Mouse (Mus musculus) CH12.LX (cell line): ENCODE measurements around the gene Nfic. TPM values are rescaled to one million over a fixed set of nuclear protein-coding genes. Genes with fewer than 3 reads are reported as not detected.

ENCODE experiments used
- DNase-seq: peaks from one replicate; pipeline ENCODE4 v3.0.0-alpha.2; 2013; ENCODE audit errors: extremely low read depth
- H3K27ac ChIP-seq: 2 replicates; pipeline ENCODE4 v1.5.1; 2012; ENCODE audit warnings: low read depth, mild to moderate bottlenecking, control low read depth, moderate library complexity; ENCODE audit not compliant: insufficient read depth
- H3K27me3 ChIP-seq: replicated peaks from 2 replicates; pipeline ENCODE3; 2012; ENCODE audit warnings: inconsistent platforms
- H3K36me3 ChIP-seq, 2 experiments: replicated peaks in 1 of 2; 2 replicates each; pipeline versions ENCODE3 to v1.6.1; 2012; ENCODE audit warnings: inconsistent platforms in 1 of 2, low read length in 1 of 2, mild to moderate bottlenecking in 1 of 2, mixed read lengths in 1 of 2, moderate library complexity in 1 of 2; ENCODE audit not compliant: control insufficient read depth in 1 of 2, insufficient read depth in 1 of 2
- H3K4me1 ChIP-seq, 2 experiments: 2 replicates each; pipeline ENCODE4 v1.6.1; 2012; ENCODE audit warnings: inconsistent platforms in 1 of 2, moderate library complexity in 1 of 2; ENCODE audit not compliant: insufficient read depth in 2 of 2, control insufficient read depth in 1 of 2
- H3K4me2 ChIP-seq: 2 replicates; pipeline ENCODE4 v1.6.1; 2012; ENCODE audit warnings: low read depth, mild to moderate bottlenecking, control low read depth; ENCODE audit not compliant: poor library complexity, insufficient read depth, severe bottlenecking
- H3K4me3 ChIP-seq, 3 experiments: fragments of 150-350 bp in 1 of 3; sonication (generic) in 1 of 3; replicated peaks in 1 of 3; 2 replicates each; pipeline versions ENCODE3 to v1.5.1; 2011 to 2012; ENCODE audit warnings: low read depth in 2 of 3, low read length in 2 of 3, mild to moderate bottlenecking in 2 of 3, moderate library complexity in 2 of 3, control low read depth in 1 of 3, improper control_type of control experiment in 1 of 3, inconsistent platforms in 1 of 3, mixed read lengths in 1 of 3; ENCODE audit not compliant: poor library complexity in 1 of 3
- H3K79me2 ChIP-seq: replicated peaks from 2 replicates; pipeline ENCODE4 v1.6.1; 2012; ENCODE audit warnings: mild to moderate bottlenecking, moderate library complexity; ENCODE audit not compliant: control insufficient read depth, poor library complexity, insufficient read depth, severe bottlenecking; ENCODE audit errors: extremely low read depth
- H3K9ac ChIP-seq: 2 replicates; pipeline ENCODE4 v1.6.1; 2012; ENCODE audit warnings: low read depth, mild to moderate bottlenecking, control low read depth, moderate library complexity; ENCODE audit not compliant: insufficient read depth
- H3K9me3 ChIP-seq: replicated peaks from 2 replicates; pipeline ENCODE3; 2012; ENCODE audit warnings: low read length, inconsistent platforms, mixed read lengths
- BHLHE40 ChIP-seq: IDR thresholded peaks from 2 replicates; pipeline ENCODE4 v1.6.1; 2011; ENCODE audit warnings: mild to moderate bottlenecking, low read depth, low read length, improper control_type of control experiment
- CHD1 ChIP-seq: IDR thresholded peaks from 2 replicates; pipeline ENCODE4 v1.6.1; 2012; ENCODE audit warnings: low read depth, low read length, improper control_type of control experiment, inconsistent platforms
- CHD2 ChIP-seq: IDR thresholded peaks from 2 replicates; pipeline ENCODE4 v1.6.1; 2011; ENCODE audit warnings: low read length, improper control_type of control experiment
- CTCF ChIP-seq, 2 experiments: IDR thresholded peaks in 1 of 2; conservative IDR thresholded peaks in 1 of 2; 2 replicates each; pipeline ENCODE4 v1.5.1; 2011 to 2012; ENCODE audit warnings: low read depth in 2 of 2, low read length in 2 of 2, improper control_type of control experiment in 1 of 2, inconsistent platforms in 1 of 2, mild to moderate bottlenecking in 1 of 2, moderate library complexity in 1 of 2
- ELF1 ChIP-seq: IDR thresholded peaks from 2 replicates; pipeline ENCODE4 v1.6.1; 2014; ENCODE audit warnings: low read depth, mild to moderate bottlenecking, inconsistent platforms, low read length, improper control_type of control experiment
- GABPA ChIP-seq: IDR thresholded peaks from 2 replicates; pipeline ENCODE4 v1.6.1; 2012; ENCODE audit warnings: low read depth, low read length, improper control_type of control experiment, inconsistent platforms; ENCODE audit not compliant: insufficient replicate concordance
- HCFC1 ChIP-seq: IDR thresholded peaks from 2 replicates; pipeline ENCODE4 v1.6.1; 2012; ENCODE audit warnings: low read depth, mild to moderate bottlenecking, inconsistent platforms, low read length, improper control_type of control experiment
- IRF4 ChIP-seq: IDR thresholded peaks from 2 replicates; pipeline ENCODE4 v1.6.1; 2014; ENCODE audit warnings: low read depth, mild to moderate bottlenecking, inconsistent platforms, low read length, improper control_type of control experiment
- JUND ChIP-seq: conservative IDR thresholded peaks from 2 replicates; pipeline ENCODE4 v1.6.1; 2011; ENCODE audit warnings: low read depth, low read length, improper control_type of control experiment
- KAT2A ChIP-seq: IDR thresholded peaks from 2 replicates; pipeline ENCODE4 v1.6.1; 2012; ENCODE audit warnings: low read length, improper control_type of control experiment, inconsistent platforms; ENCODE audit not compliant: insufficient replicate concordance
- MAZ ChIP-seq: IDR thresholded peaks from 2 replicates; pipeline ENCODE4 v1.6.1; 2012; ENCODE audit warnings: low read depth, mild to moderate bottlenecking, inconsistent platforms, low read length, improper control_type of control experiment, moderate library complexity
- MXI1 ChIP-seq: IDR thresholded peaks from 2 replicates; pipeline ENCODE4 v1.6.1; 2011; ENCODE audit warnings: mild to moderate bottlenecking, low read depth, low read length, improper control_type of control experiment
- NELFE ChIP-seq: IDR thresholded peaks from 2 replicates; pipeline ENCODE4 v1.6.1; 2011; ENCODE audit warnings: low read depth, low read length, improper control_type of control experiment
- PAX5 ChIP-seq: IDR thresholded peaks from 2 replicates; pipeline ENCODE4 v1.6.1; 2012; ENCODE audit warnings: low read length, inconsistent platforms, mixed read lengths
- RAD21 ChIP-seq: IDR thresholded peaks from 2 replicates; pipeline ENCODE4 v1.6.1; 2011; ENCODE audit warnings: low read depth, mild to moderate bottlenecking, low read length, improper control_type of control experiment, moderate library complexity
- RCOR1 ChIP-seq: conservative IDR thresholded peaks from 2 replicates; pipeline ENCODE4 v1.6.1; 2012; ENCODE audit warnings: low read depth, mild to moderate bottlenecking, inconsistent platforms, low read length, improper control_type of control experiment
- SMC3 ChIP-seq: IDR thresholded peaks from 2 replicates; pipeline ENCODE4 v1.6.1; 2011; ENCODE audit warnings: low read depth, low read length, improper control_type of control experiment
- UBTF ChIP-seq: IDR thresholded peaks from 2 replicates; pipeline ENCODE4 v1.6.1; 2012; ENCODE audit warnings: low read depth, mild to moderate bottlenecking, inconsistent platforms, low read length, improper control_type of control experiment, moderate library complexity
- ZC3H11A ChIP-seq: IDR thresholded peaks from 2 replicates; pipeline ENCODE4 v1.6.1; 2012; ENCODE audit warnings: low read depth, mild to moderate bottlenecking, inconsistent platforms, low read length, improper control_type of control experiment
- ZNF384 ChIP-seq: IDR thresholded peaks from 2 replicates; pipeline ENCODE4 v1.6.1; 2012; ENCODE audit warnings: low read depth, low read length, improper control_type of control experiment, inconsistent platforms
- dilution Hi-C: fragments of 300-500 bp; cut with MboI; formaldehyde crosslinking; loops from 2 replicates; pipeline ENCODE4 v1.14.3; 2020; ENCODE audit warnings: low sequenced_read_pairs; ENCODE audit not compliant: extremely low pct_unique_long_range_greater_than_20kb, extremely low pct_ligation_motif_present
- in situ Hi-C: fragments of 300-500 bp; cut with MboI; formaldehyde crosslinking; loops from 3 replicates; pipeline ENCODE4 v1.14.3; 2019; ENCODE audit warnings: low sequenced_read_pairs, low pct_ligation_motif_present, low pct_unique_long_range_greater_than_20kb, mixed read lengths
- polyA plus RNA-seq: library from polyadenylated mRNA; unstranded; fragments of >175 nt; gene quantifications from 2 replicates; pipeline ENCODE4 v1.2.1, GENCODE M21; 2012; ENCODE audit warnings: low read depth; ENCODE audit not compliant: insufficient read length
- total RNA-seq, 2 experiments: library from RNA; depleted of rRNA; stranded (reverse); fragments of 300-350 nt in 1 of 2; fragments of >200 nt in 1 of 2; gene quantifications; 2 replicates each; pipeline ENCODE4 v1.2.3; 2012 to 2014

The Nfic gene
- total and polyA plus RNA-seq, 3 experiments, result 0.07 to 4.7 (median 4.0) TPM

- TF ChIP-seq ZNF384, result peak; percentile 57
- no peak for TF ChIP-seq CHD2
- no peak for TF ChIP-seq PAX5
- TF ChIP-seq JUND, result no peak
- no peak for TF ChIP-seq CHD1
- TF ChIP-seq IRF4, result no peak
- peak; percentile 20 to 69; a peak in 2 of 4 replicates for TF ChIP-seq CTCF (conservative IDR thresholded peaks at IDR 0.05 in 1 of 2, IDR thresholded peaks at IDR 0.05 in 1 of 2; ENCODE audit: low read depth in 2 of 2, low read length in 2 of 2)
- TF ChIP-seq KAT2A, result no peak
- TF ChIP-seq ELF1, result no peak
- TF ChIP-seq HCFC1, result no peak
- peak; percentile 24 for TF ChIP-seq RAD21
- TF ChIP-seq SMC3, result peak; percentile 30; the same call in 1 of the 2 replicates
- no peak for TF ChIP-seq GABPA
- no peak for TF ChIP-seq NELFE
- TF ChIP-seq MXI1, result no peak
- no peak for TF ChIP-seq BHLHE40
- TF ChIP-seq ZC3H11A, result no peak
- no peak for TF ChIP-seq RCOR1
- TF ChIP-seq UBTF, result no peak
- peak; percentile 53 for DNase-seq
- no peak overlapping the region for H3K4me2 ChIP-seq
Observed at GRCm38 (mm10) chr10:81483983-81484382, 28.5 kb upstream of the Nfic start.

GRCm38 (mm10) chr10:81482533-81482889, 27.1 kb upstream of the Nfic start, which contains the start of gene Celf5:
Gene Celf5 (minus strand): TSS chr10:81482709.
- Histone ChIP-seq H3K36me3 (peaks cover 15 to 23% of the 10 kb centered on the region in 2 experiments), H3K4me3 (peak within 1 kb of the TSS in 1 of 3 experiments; percentile 43), H3K4me2 (peak within 1 kb of the TSS; percentile 80), H3K79me2 (no peaks in the 10 kb centered on the region), H3K4me1 (peaks cover 3 to 4% of the 10 kb centered on the region in 2 experiments; a peak in 3 of 4 replicates), H3K9me3 (no peaks in the 10 kb centered on the region), H3K9ac (0 out of 2 replicates have a peak within 1 kb of the TSS, but pooled peaks have one; percentile 12), H3K27me3 (peaks cover 44% of the 10 kb centered on the region), H3K27ac (no peak within 1 kb of the TSS)
- TF ChIP-seq MAZ (peak; percentile 99), SMC3 (peak; percentile 26), GABPA (no peak), CTCF (conservative IDR thresholded peaks at IDR 0.05 in 1 of 2, IDR thresholded peaks at IDR 0.05 in 1 of 2; ENCODE audit: low read depth in 2 of 2, low read length in 2 of 2) (peak in 1 of 2 experiments; percentile 77; a peak in 2 of 4 replicates), RAD21 (peak; percentile 4), ZC3H11A (no peak)
- in situ Hi-C loops (no loop called here), dilution Hi-C loops (no loop called here)
- no peak for DNase-seq

More at GRCm38 (mm10) chr10:81483983-81484382, 28.5 kb upstream of the Nfic start:
- Histone ChIP-seq H3K79me2 (no peaks in the 10 kb centered on the region), H3K27ac (no peak overlapping the region), H3K4me3 (no peak overlapping the region), H3K36me3 (peaks cover 30 to 38% of the 10 kb centered on the region in 2 experiments), H3K27me3 (peaks cover 30% of the 10 kb centered on the region), H3K4me1 (peaks cover 3 to 4% of the 10 kb centered on the region in 2 experiments; a peak in 3 of 4 replicates), H3K9me3 (no peaks in the 10 kb centered on the region), H3K9ac (no peak overlapping the region)
- dilution Hi-C loops, result no loop called here
- in situ Hi-C loops, result no loop called here
